Comparison of ENCODE assay signal across 8 mouse cellular contexts in the genomic region with DNA sequence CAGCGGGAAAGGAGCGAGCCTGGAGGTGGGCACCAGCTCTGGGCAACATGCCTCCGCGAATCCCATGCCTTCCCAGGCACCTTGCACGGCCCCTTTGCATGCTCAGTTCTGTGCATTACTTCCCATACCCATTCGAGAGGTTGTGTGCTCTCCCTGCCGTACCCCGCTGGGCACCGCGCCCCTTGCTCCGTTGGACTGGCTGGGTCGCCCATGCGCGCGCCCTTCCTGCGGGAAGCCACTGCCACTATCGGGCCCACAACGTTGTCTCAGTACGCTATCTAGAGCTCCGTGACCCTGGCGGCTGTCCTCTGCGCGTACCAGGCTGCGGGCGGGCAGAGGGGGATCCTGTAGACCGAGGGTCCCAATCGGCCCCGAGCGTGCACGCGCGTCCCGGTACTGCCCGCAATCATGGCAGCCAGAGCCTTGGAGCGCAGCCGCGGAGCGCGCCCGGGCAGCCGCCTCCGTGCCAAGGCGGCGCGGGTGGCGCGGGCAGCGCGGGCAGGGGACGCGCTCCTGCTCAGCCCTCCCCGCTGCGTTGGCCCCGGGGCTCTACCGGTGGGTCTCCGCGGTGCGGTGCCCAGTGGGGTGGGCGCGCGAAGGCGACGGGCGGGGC.
DNase-seq lines count a peak whose midpoint lies in the region; ATAC-seq and TF ChIP-seq lines count a peak whose summit lies in the region.

No protein-coding gene starts in this region.

- H3K27ac ChIP-seq in testis, adult 2 months (ENCODE audit: control insufficient read depth, insufficient read depth, low read depth, low read length): peak overlapping the region; percentile 90
- H3K27ac ChIP-seq in embryonic facial prominence, embryonic 14.5 days (replicated peaks; ENCODE audit: low read depth, low read length): peak overlapping the region; percentile 96
- H3K27ac ChIP-seq in heart, embryonic 10.5 days: peak overlapping the region; percentile 82
- peak overlapping the region; percentile 90 for H3K27ac ChIP-seq in kidney, embryonic 14.5 days (ENCODE audit: low read depth, low read length)
- H3K27ac ChIP-seq in liver, embryonic 12.5 days: no peak overlapping the region

- no peaks in the 10 kb centered on the region for H3K36me3 ChIP-seq in testis, adult 2 months (ENCODE audit: control insufficient read depth, insufficient read depth, low read length)
- H3K36me3 ChIP-seq in embryonic facial prominence, embryonic 14.5 days (ENCODE audit: control insufficient read depth, insufficient read depth, low read length): peaks cover 13% of the 10 kb centered on the region; the same call in 1 of the 2 replicates
- H3K36me3 ChIP-seq in heart, embryonic 10.5 days: no peaks in the 10 kb centered on the region
- H3K36me3 ChIP-seq in kidney, embryonic 14.5 days (ENCODE audit: control insufficient read depth, insufficient read depth, low read length): peaks cover 4% of the 10 kb centered on the region; the same call in 1 of the 2 replicates
- no peaks in the 10 kb centered on the region for H3K36me3 ChIP-seq in liver, embryonic 12.5 days
- H3K36me3 ChIP-seq in myocyte (ENCODE audit: control insufficient read depth, insufficient read depth): peaks cover 22% of the 10 kb centered on the region

- H3K27me3 ChIP-seq in testis, adult 2 months (ENCODE audit: control insufficient read depth, insufficient read depth, low read length): no peaks in the 10 kb centered on the region
- peaks cover 12% of the 10 kb centered on the region for H3K27me3 ChIP-seq in embryonic facial prominence, embryonic 14.5 days (replicated peaks; ENCODE audit: control insufficient read depth, insufficient read depth, low read length)
- H3K27me3 ChIP-seq in heart, embryonic 10.5 days (ENCODE audit: insufficient read depth, poor library complexity, severe bottlenecking): peaks cover 94% of the 10 kb centered on the region
- H3K27me3 ChIP-seq in kidney, embryonic 14.5 days (ENCODE audit: control insufficient read depth, insufficient read depth, low read length): peaks cover 3% of the 10 kb centered on the region
- H3K27me3 ChIP-seq in liver, embryonic 12.5 days (replicated peaks): peaks cover 87% of the 10 kb centered on the region
- H3K27me3 ChIP-seq in myocyte (ENCODE audit: control insufficient read depth, insufficient read depth, insufficient read length): no peaks in the 10 kb centered on the region

- H3K79me2 ChIP-seq in myocyte (ENCODE audit: control insufficient read depth, insufficient read depth): peaks cover 80% of the 10 kb centered on the region

- no peak; the same call in 1 of the 2 replicates for TF ChIP-seq POLR2A in testis, adult 2 months (IDR thresholded peaks at IDR 0.05; ENCODE audit: control insufficient read depth, low read depth, low read length)
- peak; percentile 69 for TF ChIP-seq POLR2A in myocyte (IDR thresholded peaks at IDR 0.05; ENCODE audit: insufficient read length, low read depth)

- H3K4me3 ChIP-seq in testis, adult 2 months (ENCODE audit: control insufficient read depth, low read depth, low read length): peak overlapping the region; percentile 84
- peak overlapping the region; percentile 94 for H3K4me3 ChIP-seq in embryonic facial prominence, embryonic 14.5 days (ENCODE audit: low read depth, low read length)
- peak overlapping the region; percentile 80 for H3K4me3 ChIP-seq in heart, embryonic 10.5 days
- peak overlapping the region; percentile 63 for H3K4me3 ChIP-seq in kidney, embryonic 14.5 days (ENCODE audit: low read length)
- peak overlapping the region; percentile 52 for H3K4me3 ChIP-seq in liver, embryonic 12.5 days
- peak overlapping the region; percentile 95 for H3K4me3 ChIP-seq in myocyte

- peak overlapping the region; percentile 99 for H3ac ChIP-seq in myocyte (ENCODE audit: control insufficient read depth, insufficient read length)

- no peak for TF ChIP-seq CTCF in testis, adult 2 months (IDR thresholded peaks at IDR 0.05; ENCODE audit: control insufficient read depth, insufficient read depth, insufficient replicate concordance, low read depth, low read length)

- no peak for DNase-seq in testis, postnatal 14 days (ENCODE audit: low spot score)
- DNase-seq in embryonic facial prominence, embryonic 14.5 days (ENCODE audit: low spot score): peak; percentile 67
- DNase-seq in heart, embryonic 10.5 days (ENCODE audit: low spot score): no peak
- DNase-seq in natural killer cell, adult 2 months (ENCODE audit: low spot score in 2 of 2): no peak

- peak overlapping the region; percentile 99 for H3K9ac ChIP-seq in embryonic facial prominence, embryonic 14.5 days (ENCODE audit: low read depth, low read length)
- peak overlapping the region; percentile 97 for H3K9ac ChIP-seq in kidney, embryonic 14.5 days (ENCODE audit: low read depth, low read length)
- no peak overlapping the region for H3K9ac ChIP-seq in liver, embryonic 12.5 days

- ATAC-seq in embryonic facial prominence, embryonic 14.5 days (ENCODE audit: low read depth): peak; percentile 73
- ATAC-seq in kidney, embryonic 14.5 days (ENCODE audit: low FRiP score, low TSS enrichment): peak; percentile 68
- ATAC-seq in liver, embryonic 12.5 days: no peak

- H3K9me3 ChIP-seq in embryonic facial prominence, embryonic 14.5 days (ENCODE audit: control insufficient read depth, low read length): no peaks in the 10 kb centered on the region
- H3K9me3 ChIP-seq in heart, embryonic 10.5 days: no peaks in the 10 kb centered on the region
- H3K9me3 ChIP-seq in kidney, embryonic 14.5 days (ENCODE audit: control insufficient read depth, low read length): no peaks in the 10 kb centered on the region
- no peaks in the 10 kb centered on the region for H3K9me3 ChIP-seq in liver, embryonic 12.5 days (replicated peaks)

- H3K4me1 ChIP-seq in testis, adult 2 months (ENCODE audit: control insufficient read depth, insufficient read depth, low read length): peaks cover 9% of the 10 kb centered on the region
- H3K4me1 ChIP-seq in embryonic facial prominence, embryonic 14.5 days (ENCODE audit: control insufficient read depth, insufficient read depth, low read length): peaks cover 26% of the 10 kb centered on the region
- peaks cover 24% of the 10 kb centered on the region for H3K4me1 ChIP-seq in heart, embryonic 10.5 days
- peaks cover 27% of the 10 kb centered on the region; the same call in 1 of the 2 replicates for H3K4me1 ChIP-seq in kidney, embryonic 14.5 days (ENCODE audit: control insufficient read depth, insufficient read depth, low read length)
- H3K4me1 ChIP-seq in liver, embryonic 12.5 days: no peaks in the 10 kb centered on the region

- peak overlapping the region; percentile 73 for H3K4me2 ChIP-seq in embryonic facial prominence, embryonic 14.5 days (ENCODE audit: low read depth, low read length)
- H3K4me2 ChIP-seq in kidney, embryonic 14.5 days (replicated peaks; ENCODE audit: low read depth, low read length): peak overlapping the region; percentile 92
- peak overlapping the region; percentile 68 for H3K4me2 ChIP-seq in liver, embryonic 12.5 days
- H3K4me2 ChIP-seq in myocyte (ENCODE audit: low read depth): peak overlapping the region; percentile 97

- 1% methylated on average over 36 of the region's 64 CpGs for WGBS in embryonic facial prominence, embryonic 14.5 days
- WGBS in heart, embryonic 10.5 days: under 1% methylated on average over 63 of the region's 64 CpGs
- 2% methylated on average over 56 of the region's 64 CpGs for WGBS in kidney, embryonic 14.5 days
- 4% methylated on average over 45 of the region's 64 CpGs for WGBS in liver, embryonic 12.5 days (ENCODE audit: insufficient replicate concordance)

TF ChIP-seq in myocyte, 11 proteins besides CTCF, POLR2A, EP300 and RAD21:
- TF ChIP-seq SRF (IDR thresholded peaks at IDR 0.05; ENCODE audit: control insufficient read depth, insufficient read length, low read depth) (no peak), E2F4 (IDR thresholded peaks at IDR 0.05; ENCODE audit: insufficient read depth) (no peak), MYOG (IDR thresholded peaks at IDR 0.05; ENCODE audit: control insufficient read depth in 1 of 3, insufficient read depth in 1 of 3, insufficient read length in 2 of 3, low read depth in 2 of 3) (no peak), REST (IDR thresholded peaks at IDR 0.05; ENCODE audit: insufficient read depth, insufficient read length) (no peak), POLR2AphosphoS2 (IDR thresholded peaks at IDR 0.05; ENCODE audit: insufficient read length, low read depth) (peak; percentile 60), TCF12 (IDR thresholded peaks at IDR 0.05; ENCODE audit: insufficient read depth, poor library complexity, severe bottlenecking) (no peak), TCF3 (IDR thresholded peaks at IDR 0.05; ENCODE audit: insufficient read length, low read depth) (no peak), MYOD1 (IDR thresholded peaks at IDR 0.05; ENCODE audit: control insufficient read depth in 1 of 3, insufficient read length in 2 of 3, low read depth in 2 of 3) (peak in 2 of 3 experiments; percentile 9 to 30), CEBPB (IDR thresholded peaks at IDR 0.05; ENCODE audit: insufficient read depth, poor library complexity, severe bottlenecking) (no peak), MAX (IDR thresholded peaks at IDR 0.05; ENCODE audit: low read depth) (no peak), USF1 (IDR thresholded peaks at IDR 0.05; ENCODE audit: low read depth) (no peak)
